Mouse (Mus musculus) stomach, postnatal 0 days (tissue): ENCODE measurements around the gene Galnt15.

Source experiments
- CTCF ChIP-seq: IDR thresholded peaks from 2 replicates; pipeline ENCODE4 v1.5.1; 2016; ENCODE audit warnings: antibody characterized with exemption, low read depth, mild to moderate bottlenecking, moderate library complexity
- EP300 ChIP-seq: optimal IDR thresholded peaks from 2 replicates; pipeline ENCODE3; 2016; ENCODE audit warnings: antibody characterized with exemption

DNA sequence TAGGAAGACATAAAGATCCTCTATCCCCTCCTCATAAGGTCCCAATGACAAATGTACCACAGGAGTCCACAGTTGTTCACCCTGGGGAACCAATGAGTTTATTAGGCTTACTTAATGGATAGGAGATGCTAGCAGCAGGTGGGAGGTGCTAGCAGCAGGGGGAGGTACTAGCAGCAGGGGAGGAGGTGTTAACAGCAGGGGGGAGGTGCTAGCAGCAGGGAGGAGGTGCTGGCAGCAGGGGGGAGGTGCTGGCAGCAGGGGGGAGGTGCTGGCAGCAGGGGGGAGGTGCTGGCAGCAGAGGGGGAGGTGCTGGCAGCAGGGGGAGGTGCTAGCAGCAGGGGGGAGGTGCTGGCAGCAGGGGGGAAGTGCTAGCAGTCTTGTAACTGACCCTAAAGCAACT is 6.3 kb upstream of the Galnt15 start:
- TF ChIP-seq CTCF, result no peak
- TF ChIP-seq EP300, result no peak
